Mouse (Mus musculus) MEL (cell line): ENCODE results near the gene Socs5.

ENCODE experiments used
- CTCF ChIP-seq, 3 experiments: IDR thresholded peaks in 2 of 3; conservative IDR thresholded peaks in 1 of 3; 2 replicates each; pipeline ENCODE4 v1.5.1; 2011 to 2012; ENCODE audit warnings: low read length in 3 of 3, low read depth in 2 of 3, mild to moderate bottlenecking in 2 of 3, improper control_type of control experiment in 1 of 3, inconsistent platforms in 1 of 3, mixed read lengths in 1 of 3, moderate library complexity in 1 of 3; ENCODE audit not compliant: control insufficient read depth in 1 of 3, insufficient read depth in 1 of 3, poor library complexity in 1 of 3, severe bottlenecking in 1 of 3
- GATA1 ChIP-seq: IDR thresholded peaks from 2 replicates; pipeline ENCODE4 v1.6.1; 2011; ENCODE audit warnings: low read depth, low read length, improper control_type of control experiment
- JUND ChIP-seq: IDR thresholded peaks from 2 replicates; pipeline ENCODE4 v1.6.1; 2011; ENCODE audit warnings: low read depth, mild to moderate bottlenecking, improper control_type of control experiment, low read length
- MAFK ChIP-seq: IDR thresholded peaks from 2 replicates; pipeline ENCODE4 v1.6.1; 2011; ENCODE audit warnings: low read depth, mild to moderate bottlenecking, low read length, improper control_type of control experiment, borderline replicate concordance
- MAZ ChIP-seq: IDR thresholded peaks from 2 replicates; pipeline ENCODE4 v1.6.1; 2012; ENCODE audit warnings: low read depth, mild to moderate bottlenecking, inconsistent platforms, low read length, improper control_type of control experiment
- POLR2A ChIP-seq, 2 experiments: IDR thresholded peaks; 2 replicates each; pipeline ENCODE4 v1.6.1; 2011 to 2012; ENCODE audit warnings: low read length in 2 of 2, mild to moderate bottlenecking in 2 of 2, control low read depth in 1 of 2, improper control_type of control experiment in 1 of 2, low read depth in 1 of 2, moderate library complexity in 1 of 2; ENCODE audit not compliant: control insufficient read depth in 1 of 2, insufficient read depth in 1 of 2, poor library complexity in 1 of 2
- TAL1 ChIP-seq: IDR thresholded peaks from 2 replicates; pipeline ENCODE4 v1.6.1; 2012; ENCODE audit warnings: mild to moderate bottlenecking, inconsistent platforms, low read length, moderate library complexity, mixed read lengths
- TBP ChIP-seq: IDR thresholded peaks from 2 replicates; pipeline ENCODE4 v1.8.0; 2011; ENCODE audit warnings: low read depth, low read length, improper control_type of control experiment

DNA sequence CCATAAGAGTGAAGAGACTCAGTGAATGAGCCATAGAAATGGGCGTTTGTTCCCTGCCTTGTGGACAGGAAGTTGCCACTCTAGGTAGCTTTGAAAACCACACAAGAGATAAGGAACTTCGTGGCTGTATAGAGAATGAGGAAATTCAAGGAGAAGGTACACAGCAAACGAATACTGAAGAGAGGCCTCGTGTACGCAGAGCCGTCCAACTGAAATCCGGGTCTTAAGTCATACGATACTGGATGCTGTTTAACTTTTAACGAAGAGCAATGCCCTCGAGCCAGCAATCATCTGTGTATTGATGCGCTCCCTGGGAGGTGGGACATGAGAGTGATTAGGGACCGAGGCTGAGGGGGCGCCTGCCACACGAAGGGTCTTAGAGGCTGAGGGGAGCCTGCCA lies 35.7 kb downstream of the Socs5 start:
- TF ChIP-seq MAFK (no peak), TAL1 (no peak), CTCF (IDR thresholded peaks at IDR 0.05 in 2 of 3, conservative IDR thresholded peaks at IDR 0.05 in 1 of 3; ENCODE audit: control insufficient read depth in 1 of 3, insufficient read depth in 1 of 3, low read depth in 2 of 3, low read length in 3 of 3, poor library complexity in 1 of 3, severe bottlenecking in 1 of 3) (no peak), JUND (no peak), POLR2A (IDR thresholded peaks at IDR 0.05; ENCODE audit: control insufficient read depth in 1 of 2, insufficient read depth in 1 of 2, low read depth in 1 of 2, low read length in 2 of 2, poor library complexity in 1 of 2) (0 out of 4 replicates have a peak, but pooled peaks of 1 of the 2 experiments have one; percentile 39), GATA1 (peak; percentile 85), MAZ (no peak), TBP (peak; percentile 57; the same call in 1 of the 2 replicates)
